Mouse (Mus musculus) kidney, adult 2 months (tissue): ENCODE measurements around the gene Mcrip1.

Experiments
- CTCF ChIP-seq: fragments of 200-500 bp; conservative IDR thresholded peaks from 2 replicates; pipeline ENCODE4 v1.5.1; 2011; ENCODE audit warnings: low read depth, mild to moderate bottlenecking, control low read depth, low read length, moderate library complexity, mixed read lengths; ENCODE audit not compliant: insufficient read depth, insufficient read length
- POLR2A ChIP-seq: fragments of 200-500 bp; IDR thresholded peaks from one replicate; pipeline ENCODE4 v1.6.1; 2011; ENCODE audit warnings: low read depth, low read length, control low read depth

GRCm38 (mm10) chr11:120548214-120548613 lies 1.3 kb downstream of the Mcrip1 start:
- TF ChIP-seq POLR2A: no peak
- TF ChIP-seq CTCF: no peak
